Mouse (Mus musculus) left cerebral cortex, adult 2 months (tissue): Measurements from ENCODE around the gene 1810010H24Rik. TPM values are rescaled to one million over a fixed set of nuclear protein-coding genes. Genes with fewer than 3 reads are reported as not detected.
A peak's percentile ranks its signal among the peaks of the same experiment; 100 is the strongest.
"Not testable (repeated sequence)": the region's sequence is repeated elsewhere in the genome, so short reads cannot be mapped to it uniquely, and the experiment has no call there.

Experiments
- DNase-seq, 2 experiments: peaks; one replicate each; pipeline ENCODE4 v3.0.0; 2021 to 2022; ENCODE audit warnings: low spot score in 2 of 2, mixed read lengths in 1 of 2; ENCODE audit errors: extremely low spot score in 1 of 2
- H3K27ac ChIP-seq: fragments of 200-600 bp; 2 replicates; pipeline ENCODE4 v1.8.1; 2022
- H3K4me3 ChIP-seq: fragments of 200-600 bp; 2 replicates; pipeline ENCODE4 v1.8.1; 2022
- CTCF ChIP-seq: fragments of 200-600 bp; IDR thresholded peaks from 2 replicates; pipeline ENCODE4 v1.8.1; 2022; ENCODE audit warnings: antibody characterized with exemption, mild to moderate bottlenecking, moderate library complexity
- intact Hi-C: fragments of 180-260 bp; cut with DNase I; formaldehyde crosslinking; loops from one replicate; pipeline ENCODE4 v1.15.1; 2025
- total RNA-seq, 2 experiments: library from RNA; stranded (reverse); gene quantifications; 2 replicates each; pipeline ENCODE4 v1.2.3; 2021

Gene 1810010H24Rik
- total RNA-seq, 2 experiments from 2014 or later = 2.7 to 3.3 TPM

DNA sequence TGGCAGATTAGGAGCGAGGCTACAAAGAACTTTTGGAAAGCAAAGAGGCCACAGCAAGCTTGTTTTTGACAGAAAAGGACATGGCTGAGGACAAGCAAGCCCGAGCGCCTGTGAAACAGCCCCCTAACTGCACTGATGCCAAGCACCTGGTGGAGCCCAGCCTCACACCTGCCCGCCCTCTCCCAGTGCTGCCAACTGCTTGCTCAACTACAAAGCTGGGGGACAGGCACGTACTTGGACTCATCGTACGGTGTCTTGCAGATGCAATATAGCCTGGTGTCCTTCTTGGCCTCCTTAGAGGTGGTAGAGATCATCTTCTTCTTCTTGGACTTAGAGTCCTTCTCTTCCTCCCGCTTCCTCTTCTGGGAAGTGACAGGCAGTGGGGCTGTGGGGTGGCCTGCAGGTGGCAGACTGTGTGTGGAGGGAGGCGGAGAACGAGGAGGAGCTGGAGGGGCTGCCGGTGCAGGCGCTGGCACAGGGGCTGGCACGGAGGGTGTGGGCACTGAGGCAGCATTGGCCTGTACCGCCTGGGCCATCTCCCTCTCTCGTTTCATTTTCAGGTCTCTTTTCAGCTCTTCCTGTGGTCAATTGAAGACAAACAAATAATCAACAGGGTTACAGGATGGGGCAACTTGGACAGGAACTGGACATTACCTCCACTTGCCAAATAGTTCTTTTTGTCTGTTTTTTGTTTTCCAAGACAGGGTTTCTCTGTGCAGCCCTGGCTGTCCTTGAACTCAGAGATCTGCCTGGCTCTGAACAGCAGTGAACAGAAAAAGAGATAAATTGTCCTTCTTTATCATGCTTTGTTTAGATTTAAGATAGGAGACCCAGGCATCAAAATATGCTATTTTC is 21.5 kb downstream of the 1810010H24Rik start:
- intact Hi-C loops = no loop called here
- no peak overlapping the region for H3K27ac ChIP-seq
- no peak overlapping the region for H3K4me3 ChIP-seq
- TF ChIP-seq CTCF = peak; percentile 16
- DNase-seq = no peak

DNA sequence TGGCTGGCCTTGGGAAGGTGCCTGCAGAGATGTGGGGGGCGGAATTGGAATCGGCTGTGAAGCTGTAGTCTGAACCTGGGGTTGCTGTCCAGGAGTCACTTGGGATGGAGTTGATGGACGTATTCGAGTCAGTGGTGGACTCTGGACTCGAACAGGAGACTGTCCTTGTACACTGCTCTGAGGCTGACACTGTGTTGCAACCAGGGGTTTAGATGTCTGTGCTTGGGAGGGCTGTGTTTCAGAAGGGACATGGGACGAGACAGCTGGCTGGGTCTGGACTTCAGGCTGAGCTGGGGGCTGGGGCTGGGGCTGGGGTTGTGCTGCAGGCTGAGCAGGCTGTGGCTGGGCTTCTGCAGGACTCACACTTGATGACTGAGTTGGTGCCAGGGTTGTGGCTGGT is 29.4 kb downstream of the 1810010H24Rik start:
- no peak for TF ChIP-seq CTCF
- intact Hi-C loops = no loop called here
- H3K4me3 ChIP-seq = no peak overlapping the region
- no peak overlapping the region for H3K27ac ChIP-seq
- DNase-seq = no peak

- DNase-seq = no peak
- intact Hi-C loops = no loop called here
- H3K27ac ChIP-seq = no peak overlapping the region
- H3K4me3 ChIP-seq = no peak overlapping the region
- TF ChIP-seq CTCF = peak; percentile 16; the same call in 1 of the 2 replicates
Measured at GRCm38 (mm10) chr11:107057391-107057790, 31.9 kb downstream of the 1810010H24Rik start.

DNA sequence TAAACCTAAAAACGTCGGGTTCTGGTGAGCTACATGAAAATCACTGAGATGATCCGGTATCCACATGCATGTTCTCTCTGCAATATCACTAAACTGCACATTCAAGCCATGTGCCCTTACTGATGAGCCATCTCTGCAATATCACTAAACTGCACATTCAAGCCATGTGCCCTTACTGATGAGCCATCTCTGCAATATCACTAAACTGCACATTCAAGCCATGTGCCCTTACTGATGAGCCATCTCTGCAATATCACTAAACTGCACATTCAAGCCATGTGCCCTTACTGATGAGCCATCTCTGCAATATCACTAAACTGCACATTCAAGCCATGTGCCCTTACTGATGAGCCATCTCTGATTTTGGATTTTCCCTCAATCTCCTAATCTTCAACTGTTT is 34.2 kb downstream of the 1810010H24Rik start:
- H3K27ac ChIP-seq, H3K4me3 ChIP-seq, intact Hi-C loops, DNase-seq: not testable (repeated sequence)

DNA sequence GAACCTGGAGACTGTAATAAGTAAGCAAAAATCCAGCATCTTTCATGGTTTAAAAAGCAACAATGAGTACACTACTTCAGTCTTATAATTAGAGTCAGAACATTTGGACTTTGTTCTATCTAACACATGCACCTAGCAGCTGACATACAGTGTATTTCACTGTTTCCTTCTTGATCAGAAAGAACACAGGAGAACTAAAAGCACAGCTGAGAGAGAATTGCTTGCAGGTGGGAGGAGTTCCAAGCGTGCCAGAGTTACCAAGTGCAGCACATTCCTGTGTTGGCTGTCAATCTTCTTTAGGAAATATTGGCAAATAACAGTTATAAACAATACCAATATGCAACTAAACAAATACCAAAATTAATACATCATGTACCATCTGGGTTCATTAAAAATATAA is 35.5 kb downstream of the 1810010H24Rik start:
- intact Hi-C loops = no loop called here
- no peak overlapping the region for H3K4me3 ChIP-seq
- H3K27ac ChIP-seq = no peak overlapping the region
- no peak for TF ChIP-seq CTCF
- DNase-seq = no peak

GRCm38 (mm10) chr11:107063067-107063466 is 37.6 kb downstream of the 1810010H24Rik start:
- DNase-seq = no peak
- H3K27ac ChIP-seq = no peak overlapping the region
- intact Hi-C loops = no loop called here
- no peak overlapping the region for H3K4me3 ChIP-seq
- TF ChIP-seq CTCF = no peak

GRCm38 (mm10) chr11:107064590-107064989 is 39.1 kb downstream of the 1810010H24Rik start:
- no peak for TF ChIP-seq CTCF
- Histone ChIP-seq H3K4me3 (no peak overlapping the region), H3K27ac (peak overlapping the region; percentile 76)
- intact Hi-C loops = no loop called here
- DNase-seq = no peak

- intact Hi-C loops = no loop called here
- TF ChIP-seq CTCF = no peak
Measured at GRCm38 (mm10) chr11:107065216-107065785, 39.8 kb downstream of the 1810010H24Rik start.

More at GRCm38 (mm10) chr11:107065216-107065785, 39.8 kb downstream of the 1810010H24Rik start:
- DNase-seq = no peak
- Histone ChIP-seq H3K4me3 (no peak overlapping the region), H3K27ac (peak overlapping the region; percentile 76)

Other genes starting within 250 kb of the 1810010H24Rik start
- 1 to 10 TPM; 3.2 to 4.2 TPM for gene Polg2, start 246.1 kb upstream of the 1810010H24Rik start, total RNA-seq
- gene Ddx5, start 236.5 kb upstream of the 1810010H24Rik start, total RNA-seq = 100 to 1,000 TPM; 652 to 679 TPM
- gene Cep95, start 236.4 kb upstream of the 1810010H24Rik start, total RNA-seq = 10 to 100 TPM; 12.6 to 15.1 TPM
- gene Smurf2, start 105.0 kb upstream of the 1810010H24Rik start, total RNA-seq = 10 to 100 TPM; 25.7 to 28.3 TPM
- gene Kpna2, start 26.1 kb upstream of the 1810010H24Rik start, total RNA-seq = 10 to 100 TPM; 20.6 to 31.7 TPM
- 10 to 100 TPM; 67.3 to 68.2 TPM for gene Bptf, start 106.4 kb downstream of the 1810010H24Rik start, total RNA-seq
- gene Nol11, start 163.7 kb downstream of the 1810010H24Rik start, total RNA-seq = 10 to 100 TPM; 22.8 to 24.4 TPM